Mouse (Mus musculus): ENCODE measurements around the gene Lrrc1.

The Lrrc1 gene

GRCm38 (mm10) chr9:77385611-77386010 is 159.1 kb downstream of the Lrrc1 start:
- DNase-seq (ENCODE audit: low read depth, low spot score), result no peak

GRCm38 (mm10) chr9:77384651-77385050 is 160.0 kb downstream of the Lrrc1 start:
- no peak for DNase-seq (ENCODE audit: low read depth, low spot score)

- DNase-seq (ENCODE audit: low read depth, low spot score), result no peak
Observed at GRCm38 (mm10) chr9:77383951-77384350, 160.7 kb downstream of the Lrrc1 start.

- no peak for DNase-seq (ENCODE audit: low read depth, low spot score)
Observed at GRCm38 (mm10) chr9:77382514-77382913, 162.2 kb downstream of the Lrrc1 start.

- DNase-seq (ENCODE audit: low read depth, low spot score), result peak; percentile 57
Observed at GRCm38 (mm10) chr9:77381565-77381964, 163.1 kb downstream of the Lrrc1 start.
